Mouse (Mus musculus): ENCODE data around the gene Sf3b4.
A peak's percentile ranks its signal among the peaks of the same experiment; 100 is the strongest.
"Not testable (repeated sequence)": the region's sequence is repeated elsewhere in the genome, so short reads cannot be mapped to it uniquely, and the experiment has no call there.

The Sf3b4 gene

GRCm38 (mm10) chr3:96173185-96173584 lies 1.1 kb downstream of the Sf3b4 start:
- DNase-seq (ENCODE audit: low read depth), result no peak

GRCm38 (mm10) chr3:96174042-96174441 lies 1.9 kb downstream of the Sf3b4 start:
- not testable (repeated sequence) for DNase-seq (ENCODE audit: low read depth)

DNA sequence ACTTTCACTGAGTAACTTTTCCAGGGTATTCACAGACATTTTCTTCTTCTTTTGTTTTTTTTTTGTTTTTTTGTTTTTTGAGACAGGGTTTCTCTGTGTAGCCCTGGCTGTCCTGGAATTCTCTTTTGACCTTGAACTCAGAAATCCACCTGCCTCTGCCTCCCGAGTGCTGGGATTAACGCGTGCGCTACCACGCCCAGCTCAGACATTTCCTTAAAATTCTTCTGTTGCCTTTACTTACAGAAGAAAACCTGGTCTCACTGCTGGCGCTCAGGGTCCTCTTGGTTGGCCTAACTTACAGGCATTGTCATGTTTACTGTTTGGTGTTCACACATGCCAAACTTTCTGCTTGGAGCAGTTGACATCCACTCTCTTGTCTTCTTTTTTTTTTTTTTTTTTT lies 3.1 kb downstream of the Sf3b4 start:
- no peak for DNase-seq (ENCODE audit: low read depth)

DNA sequence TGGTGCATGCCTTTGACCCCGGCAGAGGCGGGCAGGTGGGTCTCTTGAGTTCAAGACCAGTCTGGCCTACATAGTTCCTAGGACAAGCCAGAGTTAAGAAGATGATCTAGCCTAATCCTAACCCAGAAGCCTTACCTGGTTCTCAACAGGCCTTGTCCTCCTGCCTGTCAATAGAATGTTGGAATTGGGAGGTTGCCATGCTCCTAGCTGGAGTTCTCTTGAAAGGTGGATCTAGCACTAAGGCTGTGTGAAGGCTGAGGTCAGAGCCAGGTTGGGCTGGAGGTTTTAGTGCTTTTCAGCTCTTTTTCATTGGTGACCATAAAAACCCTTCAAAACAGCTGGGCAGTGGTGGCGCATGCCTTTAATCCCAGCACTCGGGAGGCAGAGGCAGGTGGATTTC lies 6.3 kb downstream of the Sf3b4 start:
- DNase-seq (ENCODE audit: low read depth), result no peak

DNA sequence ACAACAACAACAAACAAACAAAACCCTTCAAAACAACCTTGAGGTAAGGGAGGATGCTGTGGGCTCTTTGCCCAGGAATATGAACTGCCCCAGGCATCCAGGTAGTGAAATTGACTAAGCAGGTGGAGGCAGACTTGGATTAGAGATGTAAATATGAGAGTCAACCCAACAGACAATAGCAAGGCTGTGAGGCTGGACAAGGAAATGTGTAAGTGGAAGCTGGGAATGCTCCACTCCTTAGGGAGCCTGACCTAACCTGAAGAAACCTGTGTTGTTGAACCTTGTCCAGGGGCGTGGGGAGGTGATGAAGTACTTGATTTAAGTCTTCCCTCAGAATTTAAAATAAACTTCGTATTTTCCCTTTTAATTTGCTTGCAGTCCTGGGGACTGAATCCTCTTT lies 6.8 kb downstream of the Sf3b4 start:
- DNase-seq (ENCODE audit: low read depth), result no peak

DNA sequence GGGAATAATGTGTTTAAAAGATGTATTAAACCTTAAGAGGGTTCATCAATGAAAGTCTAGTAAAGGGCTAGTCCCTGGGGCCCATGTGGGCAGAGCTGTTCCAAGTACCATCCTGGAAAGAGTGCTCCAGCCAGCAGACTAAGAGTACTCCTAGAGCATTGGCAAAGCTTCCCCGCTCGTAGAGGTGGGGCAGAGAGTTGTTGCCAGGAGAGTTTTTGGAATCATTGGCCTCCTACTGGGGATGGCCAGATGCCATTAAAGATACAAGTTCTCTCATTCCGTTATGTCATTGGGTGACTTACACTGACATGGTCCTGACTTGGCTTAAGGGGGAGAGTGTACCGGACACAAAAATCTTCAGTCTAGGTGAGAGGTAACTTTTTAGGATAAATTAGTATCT lies 7.4 kb downstream of the Sf3b4 start:
- no peak for DNase-seq (ENCODE audit: low read depth)

- no peak for DNase-seq (ENCODE audit: low read depth)
Measured at GRCm38 (mm10) chr3:96180727-96181477, 8.8 kb downstream of the Sf3b4 start, which contains the start of gene Sv2a. Sv2a (plus strand) TSS chr3:96181151.

DNA sequence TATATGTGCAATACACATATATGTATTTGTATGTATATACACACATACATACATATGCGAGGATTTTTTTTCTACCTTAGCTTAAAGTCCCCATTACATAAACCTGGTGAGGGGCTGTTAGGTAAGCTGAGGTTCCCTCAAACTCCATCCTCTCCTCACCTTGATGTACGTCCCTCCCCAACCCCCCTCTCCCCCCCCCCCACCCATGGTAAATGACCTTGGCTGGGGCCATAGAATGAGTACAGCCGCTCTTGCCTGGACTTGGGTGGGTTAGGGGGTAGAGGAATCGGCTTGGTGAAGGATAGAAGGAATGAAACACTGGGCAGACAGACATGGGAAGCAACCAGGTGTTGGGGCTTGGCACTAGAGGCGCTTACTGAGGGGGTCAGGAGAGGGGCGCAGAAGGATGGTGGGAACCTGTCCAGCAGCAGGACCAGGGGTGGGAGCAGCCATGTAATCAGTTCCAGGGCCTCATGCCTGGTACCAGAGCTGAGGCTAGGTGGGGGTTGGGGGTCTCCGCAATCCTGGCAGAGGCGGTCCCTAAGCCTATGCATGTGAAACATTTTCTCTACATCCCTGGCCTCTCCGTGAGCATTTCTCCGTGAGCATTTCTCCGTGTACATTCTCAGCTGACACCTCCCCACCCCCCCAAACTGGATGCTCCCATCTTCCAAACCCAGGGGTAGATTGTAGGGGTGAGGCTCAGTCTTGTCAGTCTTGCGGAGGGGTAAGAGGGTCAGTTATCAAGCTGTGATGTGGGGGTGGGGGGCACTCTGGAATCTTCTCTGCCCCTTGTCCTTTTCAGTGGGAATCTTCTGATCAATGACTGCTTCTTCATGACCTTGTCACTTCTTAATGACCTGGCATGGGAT lies 9.6 kb downstream of the Sf3b4 start:
- DNase-seq (ENCODE audit: low read depth), result no peak

GRCm38 (mm10) chr3:96182382-96182776 lies 10.2 kb downstream of the Sf3b4 start:
- DNase-seq (ENCODE audit: low read depth), result no peak

GRCm38 (mm10) chr3:96192977-96193376 lies 20.8 kb downstream of the Sf3b4 start:
- no peak for DNase-seq (ENCODE audit: low read depth)

DNA sequence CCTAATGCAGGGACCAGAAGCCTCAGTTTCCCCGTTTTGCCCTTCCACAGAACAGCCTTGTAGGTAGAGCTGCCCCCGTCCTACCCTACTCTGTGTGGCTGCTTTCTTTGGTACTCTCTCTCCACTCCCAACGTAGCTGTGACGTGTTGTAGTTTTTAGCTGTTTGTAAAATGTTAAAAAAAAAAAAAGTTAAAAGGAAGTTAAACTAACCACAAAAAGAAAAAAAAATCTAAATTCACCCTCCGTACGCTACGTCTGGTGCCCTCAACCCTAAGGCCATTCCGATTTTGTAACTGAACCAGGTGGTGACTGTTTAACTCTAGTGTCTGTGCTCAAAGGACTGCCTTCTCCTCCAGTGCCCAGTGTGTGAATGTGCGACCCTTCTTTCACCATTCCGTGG lies 22.8 kb downstream of the Sf3b4 start:
- no peak for DNase-seq (ENCODE audit: low read depth)

DNA sequence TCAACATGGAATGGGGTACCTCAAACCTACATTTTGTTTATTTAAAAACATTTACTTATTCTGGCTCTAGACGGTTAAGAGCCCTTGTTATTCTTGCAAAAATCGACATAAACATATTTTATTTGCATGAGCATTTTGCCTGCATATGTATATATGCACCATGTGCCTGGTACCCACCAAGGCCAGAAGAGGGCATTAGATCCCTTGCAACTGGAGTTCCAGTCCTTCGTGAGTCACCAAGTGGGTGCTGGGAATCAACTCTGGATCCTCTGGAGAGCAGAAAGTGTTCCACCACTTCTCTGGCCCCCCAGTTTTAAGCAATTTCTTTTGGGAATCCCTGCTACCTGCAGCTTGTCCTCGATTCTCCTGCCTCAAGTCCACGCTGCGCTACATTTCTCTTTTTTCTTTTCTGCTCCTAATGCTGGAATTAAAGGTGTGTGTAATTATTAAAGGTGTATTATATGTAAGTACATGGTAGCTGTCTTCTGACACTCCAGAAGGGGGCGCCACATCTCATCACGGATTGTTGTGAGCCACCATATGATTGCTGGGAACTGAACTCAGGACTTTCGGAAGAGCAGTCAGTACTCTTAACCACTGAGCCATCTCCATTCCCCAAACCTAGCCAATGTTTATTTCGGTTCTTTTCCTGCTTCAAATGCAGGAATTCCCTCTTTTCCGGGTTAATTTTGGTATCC lies 23.6 kb downstream of the Sf3b4 start:
- no peak for DNase-seq (ENCODE audit: low read depth)

- no peak for DNase-seq (ENCODE audit: low read depth)
Measured at GRCm38 (mm10) chr3:96196437-96197128, 24.5 kb downstream of the Sf3b4 start.

DNA sequence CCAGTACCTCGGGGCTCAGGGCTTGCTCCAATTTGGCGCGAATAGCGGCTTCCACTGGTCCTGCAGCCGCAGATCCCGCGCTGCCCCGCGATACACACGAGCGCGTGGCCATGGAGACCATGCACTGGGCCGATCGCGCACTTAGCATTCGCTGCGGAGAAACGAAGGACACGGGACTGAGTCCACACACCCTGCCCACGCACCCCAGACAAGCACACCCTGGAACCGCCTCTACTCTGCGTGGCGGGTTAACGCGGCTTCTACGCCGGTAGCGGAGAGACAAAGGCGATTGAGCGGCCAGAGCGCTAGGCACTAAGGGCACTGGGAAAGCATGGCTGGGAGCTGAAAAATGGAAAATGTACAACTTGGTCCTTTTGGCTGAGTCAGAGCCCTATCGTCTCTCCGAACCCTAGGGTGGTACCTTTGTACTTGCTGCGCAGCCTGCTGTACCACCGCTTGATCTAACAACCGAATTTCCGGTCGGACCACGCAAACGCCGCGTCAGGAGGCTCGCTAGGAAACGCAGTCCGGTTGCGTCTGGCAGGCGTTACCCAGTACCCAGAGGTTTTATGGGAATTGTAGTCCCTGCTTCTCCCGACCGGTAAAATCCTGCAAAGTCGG lies 25.1 kb downstream of the Sf3b4 start:
- DNase-seq (ENCODE audit: low read depth), result peak; percentile 75

DNA sequence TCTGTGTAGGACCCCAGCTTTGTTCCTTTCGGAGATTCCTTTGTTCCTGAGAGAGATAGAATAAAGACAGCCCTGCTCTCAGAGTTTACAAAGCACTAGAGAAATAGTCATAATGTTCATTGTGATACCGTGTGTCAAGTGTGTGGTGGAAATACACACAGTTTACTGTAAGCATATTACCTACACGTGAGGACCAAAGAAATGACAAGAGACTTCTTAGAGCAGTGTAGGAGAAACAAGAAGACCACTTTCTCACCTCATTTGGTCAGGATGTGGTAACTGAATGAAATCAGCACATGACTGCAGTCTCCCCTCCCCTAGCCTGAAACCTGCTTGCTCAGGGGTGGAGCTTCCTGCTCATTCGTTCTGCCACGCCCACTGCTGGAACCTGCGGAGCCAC lies 26.0 kb downstream of the Sf3b4 start:
- no peak for DNase-seq (ENCODE audit: low read depth)

- not testable (repeated sequence) for DNase-seq (ENCODE audit: low read depth)
Measured at GRCm38 (mm10) chr3:96198601-96199251, 26.6 kb downstream of the Sf3b4 start.

DNA sequence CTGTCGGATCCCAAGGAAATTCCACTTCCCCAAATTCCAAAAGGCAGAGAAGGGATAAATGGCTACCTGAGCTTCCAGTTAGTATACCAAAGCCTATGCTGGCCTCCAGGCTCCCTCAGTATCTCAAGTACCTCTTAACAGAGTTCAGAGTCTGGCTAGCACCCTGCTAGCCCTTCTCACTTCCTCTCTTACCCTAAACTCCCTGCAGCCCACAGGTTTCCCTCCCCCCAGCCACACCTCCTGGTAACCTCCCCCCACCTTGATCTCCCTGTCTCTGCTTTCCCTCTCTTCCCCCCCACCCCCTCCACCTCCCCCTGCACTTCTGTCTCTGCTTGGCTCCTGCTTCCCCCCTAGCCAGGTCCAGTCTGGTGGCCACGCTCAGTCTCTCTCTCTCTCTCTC lies 27.6 kb downstream of the Sf3b4 start:
- DNase-seq (ENCODE audit: low read depth), result no peak

DNA sequence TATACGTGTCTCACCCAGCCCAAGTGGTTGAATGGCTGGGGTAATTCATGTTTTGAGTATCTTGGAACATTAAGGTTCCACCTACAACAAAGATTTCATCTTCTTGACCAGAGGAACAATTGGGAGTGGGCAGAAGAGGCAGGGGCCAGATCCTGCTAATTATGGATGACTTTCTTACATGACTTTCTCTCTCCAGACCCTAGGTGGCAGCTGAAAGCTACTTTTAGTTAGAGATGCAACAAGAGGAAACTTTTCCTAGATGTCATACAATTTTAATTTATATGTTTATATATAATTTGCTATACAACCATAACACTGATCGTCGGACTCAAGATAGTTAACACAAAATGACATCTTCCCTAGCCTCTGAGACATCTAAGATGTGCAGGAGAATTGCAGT lies 35.7 kb downstream of the Sf3b4 start:
- no peak for DNase-seq (ENCODE audit: low read depth)

DNA sequence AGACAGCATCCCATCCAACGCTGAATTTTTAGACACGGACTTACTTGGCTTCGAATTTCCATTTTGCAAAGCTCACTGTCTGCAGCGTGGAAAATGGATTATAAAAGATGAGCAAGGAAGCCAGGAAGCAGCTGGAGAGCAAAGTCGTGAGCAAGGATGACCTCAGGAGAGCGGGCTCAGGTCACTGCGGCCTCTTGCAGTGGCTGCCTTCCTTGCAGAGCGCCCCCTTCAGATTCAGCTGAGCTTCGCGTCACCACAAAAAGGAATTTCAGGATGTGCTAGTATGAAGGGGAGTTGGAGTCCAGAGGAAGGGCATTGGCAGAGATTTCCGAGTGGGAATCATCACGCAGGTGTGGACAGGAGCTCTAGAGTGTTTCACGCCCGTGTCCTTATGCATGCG lies 37.1 kb downstream of the Sf3b4 start:
- DNase-seq (ENCODE audit: low read depth), result no peak

GRCm38 (mm10) chr3:96219191-96219641 lies 47.1 kb downstream of the Sf3b4 start:
- DNase-seq (ENCODE audit: low read depth), result no peak

DNA sequence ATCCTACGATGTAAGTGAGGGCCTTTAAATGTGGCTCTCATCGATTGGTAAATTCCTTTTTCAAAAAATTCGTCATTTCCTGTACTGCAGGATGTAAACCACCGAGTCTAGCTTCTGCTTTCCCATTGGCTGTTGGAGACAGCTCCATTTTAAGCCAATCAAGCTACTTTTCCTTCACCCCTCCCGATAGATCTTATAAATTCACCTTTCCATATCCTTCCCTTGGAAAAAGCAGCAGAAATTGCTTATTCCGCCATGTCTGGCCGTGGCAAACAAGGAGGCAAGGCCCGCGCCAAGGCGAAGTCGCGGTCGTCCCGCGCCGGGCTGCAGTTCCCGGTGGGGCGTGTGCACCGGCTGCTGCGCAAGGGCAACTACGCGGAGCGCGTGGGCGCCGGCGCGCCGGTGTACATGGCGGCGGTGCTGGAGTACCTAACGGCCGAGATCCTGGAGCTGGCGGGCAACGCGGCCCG lies 47.6 kb downstream of the Sf3b4 start, which contains the start of the genes Bola1 and Hist2h2ab:
Gene Bola1, minus strand, starts transcription at position 49 of the 470 bp plus-strand sequence.
Gene Hist2h2ab, plus strand, starts transcription at position 205 of the 470 bp plus-strand sequence.
- peak; percentile 74 for DNase-seq (ENCODE audit: low read depth)
